Mouse (Mus musculus): Measurements from ENCODE around the gene Vmn1r199.
"Not testable (repeated sequence)": the region's sequence is repeated elsewhere in the genome, so short reads cannot be mapped to it uniquely, and the experiment has no call there.

Gene Vmn1r199

DNA sequence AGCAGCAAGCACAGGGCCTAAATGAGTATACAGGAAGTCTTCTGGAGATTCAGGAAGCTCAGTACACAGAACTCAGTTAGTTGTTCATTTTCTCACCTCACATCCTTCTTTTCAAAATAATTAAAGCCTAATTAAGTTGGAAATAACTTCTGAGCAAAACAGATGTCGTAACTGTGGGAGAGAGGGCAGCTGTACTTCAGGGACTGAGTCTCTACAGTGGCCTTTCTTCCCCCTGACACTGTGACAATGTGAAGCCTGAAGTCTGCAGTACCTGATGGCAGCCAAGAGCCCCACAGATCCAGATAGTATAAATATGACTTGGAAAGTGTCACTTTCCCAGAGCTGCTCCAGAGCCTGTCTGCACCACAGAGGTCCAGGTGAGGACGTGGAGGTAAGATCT is at the start of gene Vmn1r199:
Vmn1r199 (plus strand) TSS at position 301 of the 400 bp plus-strand sequence.
- in situ Hi-C loops (cut with MboI): no loop called here

GRCm38 (mm10) chr13:22333269-22333668 is 46.3 kb upstream of the Vmn1r199 start:
- in situ Hi-C loops (cut with MboI): no loop called here

DNA sequence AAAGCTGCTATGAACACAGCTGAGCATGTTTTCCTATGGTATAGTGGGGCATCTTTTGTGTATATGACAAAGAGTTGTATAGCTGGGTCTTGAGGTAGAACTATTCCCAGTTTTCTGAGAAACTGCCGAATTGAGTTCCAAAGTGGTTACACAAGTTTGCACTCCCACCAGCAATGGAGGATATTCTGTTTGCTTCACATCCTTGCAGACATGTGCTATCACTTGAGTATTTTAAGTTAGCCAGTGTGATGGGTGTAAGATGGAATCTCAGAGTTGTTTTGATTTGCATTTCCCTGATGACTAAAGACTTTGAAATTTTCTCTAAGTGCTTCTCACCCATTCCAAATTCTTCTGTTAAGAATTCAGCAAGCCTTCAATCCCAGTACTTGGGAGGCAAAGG is 44.1 kb upstream of the Vmn1r199 start:
- in situ Hi-C loops (cut with MboI): no loop called here

GRCm38 (mm10) chr13:22350064-22350463 is 29.6 kb upstream of the Vmn1r199 start, which contains the start of gene Vmn1r198:
Vmn1r198 (plus strand) TSS chr13:22350364.
- in situ Hi-C loops (cut with MboI): no loop called here

- in situ Hi-C loops (cut with MboI): no loop called here
Measured at GRCm38 (mm10) chr13:22350813-22351212, 28.8 kb upstream of the Vmn1r199 start.

DNA sequence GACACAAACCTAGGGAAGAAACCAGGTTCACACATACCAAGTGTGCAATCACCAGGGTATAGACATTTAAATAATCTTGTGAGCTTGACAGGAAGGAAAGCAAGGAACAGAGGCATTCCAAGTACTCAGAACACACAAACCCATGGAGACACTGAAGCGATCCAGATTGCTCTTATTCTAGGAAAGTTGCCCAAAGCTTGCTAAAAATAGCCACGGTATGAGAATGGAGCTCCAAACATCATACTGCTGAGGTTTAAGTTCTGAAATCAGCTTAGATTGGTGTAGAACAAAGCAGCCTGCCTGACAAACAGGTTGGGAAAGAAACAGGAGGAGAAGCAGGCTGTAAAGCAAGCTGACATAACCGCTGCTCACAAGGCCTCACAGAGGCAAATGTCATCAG is 1.5 kb downstream of the Vmn1r199 start:
- in situ Hi-C loops (cut with MboI): not testable (repeated sequence)

DNA sequence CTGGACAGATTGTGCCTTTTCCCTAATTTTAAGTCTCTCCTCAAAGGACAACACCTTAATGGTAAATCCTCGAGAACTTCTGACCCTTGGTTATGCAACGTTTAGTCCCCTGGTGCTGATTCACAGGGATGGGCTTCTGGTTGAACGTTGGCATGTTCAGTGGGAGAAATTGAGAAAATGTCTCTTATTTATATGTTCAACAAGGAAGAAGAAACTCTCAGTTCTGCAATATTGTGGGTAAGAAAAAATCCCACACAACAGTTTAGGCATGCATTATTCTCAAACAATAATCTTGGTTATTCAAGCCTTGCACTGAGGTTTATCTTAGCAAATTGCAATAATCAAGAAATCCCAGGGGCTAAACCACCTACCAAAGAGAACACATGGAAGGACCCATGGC is 3.8 kb downstream of the Vmn1r199 start:
- in situ Hi-C loops (cut with MboI): no loop called here

- in situ Hi-C loops (cut with MboI): no loop called here
Measured at GRCm38 (mm10) chr13:22387050-22387449, 7.4 kb downstream of the Vmn1r199 start.

- in situ Hi-C loops (cut with MboI): no loop called here
Measured at GRCm38 (mm10) chr13:22390073-22390472, 10.5 kb downstream of the Vmn1r199 start, which contains the start of gene Vmn1r200. Vmn1r200 (plus strand) TSS chr13:22390373.

DNA sequence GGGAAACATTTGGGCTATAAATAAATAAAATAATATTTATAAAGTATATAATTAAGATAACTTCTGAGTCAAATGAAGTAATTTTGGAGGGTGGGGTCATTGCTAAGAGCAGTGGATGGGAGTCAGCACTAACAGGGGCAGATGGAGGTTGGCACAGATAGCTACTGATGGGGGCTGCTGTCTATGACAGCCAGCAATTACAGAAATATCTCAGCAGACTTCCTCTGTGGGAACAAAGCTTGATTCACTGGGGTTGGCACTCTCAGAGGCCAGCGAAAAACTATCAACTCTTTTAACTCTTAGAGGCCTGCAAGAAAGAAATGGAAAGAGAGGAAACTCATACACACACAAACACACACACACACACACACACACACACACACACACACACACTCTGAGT is 23.4 kb downstream of the Vmn1r199 start:
- in situ Hi-C loops (cut with MboI): no loop called here
